Mouse (Mus musculus): ENCODE results near the gene Errfi1. TPM values are rescaled to one million over a fixed set of nuclear protein-coding genes. Genes with fewer than 3 reads are reported as not detected.
"Not testable (repeated sequence)": the region's sequence is repeated elsewhere in the genome, so short reads cannot be mapped to it uniquely, and the experiment has no call there.

The Errfi1 gene
- polyA plus RNA-seq, 1 experiment from 2014 or later, result 17.0 TPM

DNA sequence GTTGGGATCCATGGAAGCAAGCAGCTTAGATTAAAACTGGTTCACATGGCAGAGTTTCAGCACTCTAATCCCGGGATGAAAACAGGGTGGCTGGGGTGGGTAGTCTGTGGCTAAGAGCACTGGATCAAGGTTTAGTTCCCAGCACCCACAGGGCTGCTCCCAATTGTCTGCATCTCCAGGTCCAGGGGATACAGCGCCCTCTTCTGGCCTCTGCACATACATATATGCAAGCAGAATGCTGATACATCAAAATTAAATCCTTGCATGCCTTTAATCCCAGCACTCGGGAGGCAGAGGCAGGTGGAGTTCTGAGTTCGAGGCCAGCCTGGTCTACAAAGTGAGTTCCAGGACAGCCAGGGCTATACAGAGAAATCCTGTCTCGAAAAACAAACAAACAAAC is 54.8 kb downstream of the Errfi1 start:
- ATAC-seq (replicated peaks; ENCODE audit: insufficient number of reproducible peaks, low FRiP score, low TSS enrichment); H3K4me3 ChIP-seq (ENCODE audit: low read depth, low read length); H3K36me3 ChIP-seq (ENCODE audit: control insufficient read depth, insufficient read depth, low read length); H3K27me3 ChIP-seq (ENCODE audit: control insufficient read depth, insufficient read depth, low read length); H3K27ac ChIP-seq (ENCODE audit: low read depth, low read length); H3K4me1 ChIP-seq (ENCODE audit: control insufficient read depth, insufficient read depth, low read length); H3K9ac ChIP-seq (ENCODE audit: low read depth, low read length); H3K9me3 ChIP-seq (replicated peaks; ENCODE audit: control insufficient read depth, low read length): not testable (repeated sequence)
- H3K4me2 ChIP-seq, result peak overlapping the region; percentile 68
- 74% methylated on average over 5 of the region's 5 CpGs for WGBS (ENCODE audit: insufficient replicate concordance)

GRCm38 (mm10) chr4:150909451-150910156 is 55.9 kb downstream of the Errfi1 start:
- Histone ChIP-seq H3K27ac (ENCODE audit: low read depth, low read length) (peak overlapping the region; percentile 92), H3K4me3 (ENCODE audit: low read depth, low read length) (peak overlapping the region; percentile 79), H3K9ac (ENCODE audit: low read depth, low read length) (peak overlapping the region; percentile 92), H3K4me1 (ENCODE audit: control insufficient read depth, insufficient read depth, low read length) (no peaks in the 10 kb centered on the region), H3K36me3 (ENCODE audit: control insufficient read depth, insufficient read depth, low read length) (no peaks in the 10 kb centered on the region), H3K27me3 (ENCODE audit: control insufficient read depth, insufficient read depth, low read length) (no peaks in the 10 kb centered on the region), H3K9me3 (replicated peaks; ENCODE audit: control insufficient read depth, low read length) (no peaks in the 10 kb centered on the region), H3K4me2 (peak overlapping the region; percentile 68)
- under 1% methylated on average over 56 of the region's 56 CpGs for WGBS (ENCODE audit: insufficient replicate concordance)
- ATAC-seq (replicated peaks; ENCODE audit: insufficient number of reproducible peaks, low FRiP score, low TSS enrichment), result peak; percentile 90

DNA sequence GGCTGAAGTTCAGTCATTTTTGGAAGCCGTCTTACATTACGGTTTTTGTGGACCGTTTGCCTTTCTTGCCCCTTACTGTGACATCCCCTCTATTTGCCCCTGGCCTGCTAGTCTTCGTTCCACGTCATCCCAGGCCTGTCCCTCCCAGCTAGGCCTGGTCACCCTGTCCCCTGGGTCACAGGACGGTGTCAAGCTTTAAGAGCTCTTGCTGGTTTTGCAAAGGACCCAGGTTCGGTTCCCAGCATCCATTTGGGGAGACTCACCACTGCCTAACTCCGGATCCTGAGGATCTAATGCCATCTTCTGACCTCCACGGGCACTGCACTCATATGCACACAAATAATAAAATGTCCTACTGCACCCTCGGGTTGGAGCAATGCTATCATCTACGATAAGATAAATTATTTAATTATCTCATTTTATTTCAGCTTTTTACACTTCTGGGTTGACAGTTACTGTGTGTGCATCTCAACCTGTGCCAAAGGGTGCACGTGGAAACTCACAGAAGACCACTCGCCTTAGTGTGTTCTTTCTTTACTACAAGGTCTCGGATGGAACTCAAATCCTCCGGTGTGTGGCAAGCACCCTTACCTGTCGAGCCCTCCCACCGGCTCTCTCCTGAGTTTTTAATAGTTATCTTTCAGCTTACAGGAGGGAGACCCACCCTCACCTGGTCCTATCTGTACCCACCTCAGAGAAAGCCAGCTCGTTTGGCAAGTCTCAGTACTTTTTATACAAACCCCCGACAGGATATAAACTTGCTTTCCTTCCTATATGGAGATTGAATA is 56.6 kb downstream of the Errfi1 start:
- no peak for ATAC-seq (replicated peaks; ENCODE audit: insufficient number of reproducible peaks, low FRiP score, low TSS enrichment)
- no peaks in the 10 kb centered on the region for H3K9me3 ChIP-seq (replicated peaks; ENCODE audit: control insufficient read depth, low read length)
- WGBS (ENCODE audit: insufficient replicate concordance), result 83% methylated on average over 19 of the region's 19 CpGs
- peaks cover 6% of the 10 kb centered on the region for H3K4me1 ChIP-seq (ENCODE audit: control insufficient read depth, insufficient read depth, low read length)
- H3K27ac ChIP-seq (ENCODE audit: low read depth, low read length), result 0 out of 2 replicates have a peak overlapping the region, but pooled peaks have one; percentile 18
- peak overlapping the region; percentile 68 for H3K4me2 ChIP-seq
- H3K4me3 ChIP-seq (ENCODE audit: low read depth, low read length), result peak overlapping the region; percentile 79
- H3K9ac ChIP-seq (ENCODE audit: low read depth, low read length), result peak overlapping the region; percentile 64
- H3K27me3 ChIP-seq (ENCODE audit: control insufficient read depth, insufficient read depth, low read length), result no peaks in the 10 kb centered on the region
- H3K36me3 ChIP-seq (ENCODE audit: control insufficient read depth, insufficient read depth, low read length), result no peaks in the 10 kb centered on the region

DNA sequence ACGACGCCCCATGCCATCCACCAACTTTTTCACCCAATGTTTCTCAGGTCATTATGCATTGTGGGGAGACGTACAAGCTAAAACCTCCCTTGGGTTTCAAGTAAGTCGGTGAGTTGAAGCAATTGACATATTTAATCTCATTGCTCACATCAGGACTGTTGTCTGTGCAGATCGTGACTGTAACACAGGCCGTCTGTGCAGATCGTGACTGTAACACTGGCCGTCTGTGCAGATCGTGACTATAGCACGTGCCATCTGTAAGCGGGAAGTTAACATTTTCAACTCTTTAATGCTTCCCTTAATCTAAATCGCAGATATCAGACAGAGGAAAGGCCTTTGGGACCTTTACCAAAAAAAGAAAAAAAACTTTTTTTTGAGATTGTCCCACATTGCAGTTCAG is 60.0 kb downstream of the Errfi1 start:
- peak overlapping the region; percentile 71 for H3K4me3 ChIP-seq (ENCODE audit: low read depth, low read length)
- no peak for ATAC-seq (replicated peaks; ENCODE audit: insufficient number of reproducible peaks, low FRiP score, low TSS enrichment)
- H3K36me3 ChIP-seq (ENCODE audit: control insufficient read depth, insufficient read depth, low read length), result no peaks in the 10 kb centered on the region
- H3K27ac ChIP-seq (ENCODE audit: low read depth, low read length), result peak overlapping the region; percentile 82
- peak overlapping the region; percentile 69 for H3K4me2 ChIP-seq
- H3K4me1 ChIP-seq (ENCODE audit: control insufficient read depth, insufficient read depth, low read length), result peaks cover 8% of the 10 kb centered on the region
- H3K9me3 ChIP-seq (replicated peaks; ENCODE audit: control insufficient read depth, low read length), result no peaks in the 10 kb centered on the region
- H3K9ac ChIP-seq (ENCODE audit: low read depth, low read length), result peak overlapping the region; percentile 83
- WGBS (ENCODE audit: insufficient replicate concordance), result 20% methylated on average over 12 of the region's 12 CpGs
- H3K27me3 ChIP-seq (ENCODE audit: control insufficient read depth, insufficient read depth, low read length), result no peaks in the 10 kb centered on the region

GRCm38 (mm10) chr4:150914290-150914733 is 60.6 kb downstream of the Errfi1 start, which contains the start of the genes Park7 and Tnfrsf9:
Gene Park7 (minus strand): TSS chr4:150914437.
Gene Tnfrsf9 (plus strand): TSS chr4:150914562.
- peak within 1 kb of the TSS; percentile 69 for H3K4me2 ChIP-seq
- peak within 1 kb of the TSS; percentile 82 for H3K27ac ChIP-seq (ENCODE audit: low read depth, low read length)
- ATAC-seq (replicated peaks; ENCODE audit: insufficient number of reproducible peaks, low FRiP score, low TSS enrichment), result peak; percentile 89
- peak within 1 kb of the TSS; percentile 71 for H3K4me3 ChIP-seq (ENCODE audit: low read depth, low read length)
- H3K9me3 ChIP-seq (replicated peaks; ENCODE audit: control insufficient read depth, low read length), result no peaks in the 10 kb centered on the region
- peak within 1 kb of the TSS; percentile 83 for H3K9ac ChIP-seq (ENCODE audit: low read depth, low read length)
- WGBS (ENCODE audit: insufficient replicate concordance), result under 1% methylated on average over 48 of the region's 48 CpGs
- no peaks in the 10 kb centered on the region for H3K36me3 ChIP-seq (ENCODE audit: control insufficient read depth, insufficient read depth, low read length)
- H3K27me3 ChIP-seq (ENCODE audit: control insufficient read depth, insufficient read depth, low read length), result no peaks in the 10 kb centered on the region
- H3K4me1 ChIP-seq (ENCODE audit: control insufficient read depth, insufficient read depth, low read length), result peaks cover 8% of the 10 kb centered on the region

- no peaks in the 10 kb centered on the region for H3K36me3 ChIP-seq (ENCODE audit: control insufficient read depth, insufficient read depth, low read length)
- WGBS (ENCODE audit: insufficient replicate concordance), result 54% methylated on average over 10 of the region's 10 CpGs
- peak overlapping the region; percentile 69 for H3K4me2 ChIP-seq
- ATAC-seq (replicated peaks; ENCODE audit: insufficient number of reproducible peaks, low FRiP score, low TSS enrichment), result no peak
- peak overlapping the region; percentile 83 for H3K9ac ChIP-seq (ENCODE audit: low read depth, low read length)
- no peaks in the 10 kb centered on the region for H3K9me3 ChIP-seq (replicated peaks; ENCODE audit: control insufficient read depth, low read length)
- H3K4me3 ChIP-seq (ENCODE audit: low read depth, low read length), result peak overlapping the region; percentile 71
- peak overlapping the region; percentile 82; the same call in 1 of the 2 replicates for H3K27ac ChIP-seq (ENCODE audit: low read depth, low read length)
- H3K4me1 ChIP-seq (ENCODE audit: control insufficient read depth, insufficient read depth, low read length), result peaks cover 8% of the 10 kb centered on the region
- no peaks in the 10 kb centered on the region for H3K27me3 ChIP-seq (ENCODE audit: control insufficient read depth, insufficient read depth, low read length)
Measured at GRCm38 (mm10) chr4:150915181-150915906, 61.6 kb downstream of the Errfi1 start.

- H3K9me3 ChIP-seq (replicated peaks; ENCODE audit: control insufficient read depth, low read length), result no peaks in the 10 kb centered on the region
- H3K9ac ChIP-seq (ENCODE audit: low read depth, low read length), result no peak overlapping the region
- 61% methylated on average over 8 of the region's 8 CpGs for WGBS (ENCODE audit: insufficient replicate concordance)
- H3K4me3 ChIP-seq (ENCODE audit: low read depth, low read length), result no peak overlapping the region
- H3K27ac ChIP-seq (ENCODE audit: low read depth, low read length), result no peak overlapping the region
- H3K36me3 ChIP-seq (ENCODE audit: control insufficient read depth, insufficient read depth, low read length), result no peaks in the 10 kb centered on the region
- peaks cover 8% of the 10 kb centered on the region for H3K4me1 ChIP-seq (ENCODE audit: control insufficient read depth, insufficient read depth, low read length)
- no peak for ATAC-seq (replicated peaks; ENCODE audit: insufficient number of reproducible peaks, low FRiP score, low TSS enrichment)
- H3K4me2 ChIP-seq, result no peak overlapping the region
- no peaks in the 10 kb centered on the region for H3K27me3 ChIP-seq (ENCODE audit: control insufficient read depth, insufficient read depth, low read length)
Measured at GRCm38 (mm10) chr4:150917336-150918027, 63.8 kb downstream of the Errfi1 start.
